Mouse (Mus musculus) lung, postnatal 0 days (tissue): Measurements from ENCODE around the gene Idua.

Experiments used
- CTCF ChIP-seq: IDR thresholded peaks from 2 replicates; pipeline ENCODE4 v1.5.1; 2016; ENCODE audit warnings: antibody characterized with exemption, mild to moderate bottlenecking
- EP300 ChIP-seq: IDR thresholded peaks from 2 replicates; pipeline ENCODE4 v1.6.1; 2016; ENCODE audit warnings: antibody characterized with exemption, mild to moderate bottlenecking, control low read depth

DNA sequence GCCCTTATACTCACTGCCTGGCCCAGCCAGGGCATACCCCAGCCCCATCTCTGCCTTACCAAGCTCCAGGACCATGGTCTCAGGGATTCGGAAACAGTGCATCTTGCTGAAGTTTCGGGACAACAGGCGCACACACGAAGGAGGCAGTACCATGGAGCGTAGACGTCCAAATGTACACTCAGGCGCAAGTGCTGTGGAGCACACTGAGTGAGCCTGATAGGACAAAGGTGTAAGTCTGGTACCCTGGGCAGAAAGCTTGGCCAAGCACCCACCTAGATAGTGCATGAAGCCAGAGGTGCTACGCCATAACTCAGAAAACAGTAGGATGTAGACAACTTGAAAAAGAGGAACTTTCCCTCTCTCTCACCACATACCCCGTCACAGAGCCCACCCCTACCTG is 4.8 kb upstream of the Idua start:
- TF ChIP-seq CTCF (no peak), EP300 (no peak)
